Mouse (Mus musculus): Measurements from ENCODE around the gene Pigc. TPM values are rescaled to one million over a fixed set of nuclear protein-coding genes. Genes with fewer than 3 reads are reported as not detected.

The Pigc gene
- polyA plus RNA-seq, 2 experiments from 2014 or later: 25.1 to 40.2 TPM

GRCm38 (mm10) chr1:161976255-161977182 is 7.5 kb downstream of the Pigc start:
- peak; percentile 94 for ATAC-seq

- ATAC-seq: no peak
Measured at GRCm38 (mm10) chr1:161977331-161977730, 8.3 kb downstream of the Pigc start.

- ATAC-seq: no peak
Measured at GRCm38 (mm10) chr1:161978173-161978700, 9.3 kb downstream of the Pigc start.

- ATAC-seq: no peak
Measured at GRCm38 (mm10) chr1:161979536-161979935, 10.6 kb downstream of the Pigc start, which contains the start of gene 4930558K02Rik. Gene 4930558K02Rik (minus strand): TSS chr1:161979636.

DNA sequence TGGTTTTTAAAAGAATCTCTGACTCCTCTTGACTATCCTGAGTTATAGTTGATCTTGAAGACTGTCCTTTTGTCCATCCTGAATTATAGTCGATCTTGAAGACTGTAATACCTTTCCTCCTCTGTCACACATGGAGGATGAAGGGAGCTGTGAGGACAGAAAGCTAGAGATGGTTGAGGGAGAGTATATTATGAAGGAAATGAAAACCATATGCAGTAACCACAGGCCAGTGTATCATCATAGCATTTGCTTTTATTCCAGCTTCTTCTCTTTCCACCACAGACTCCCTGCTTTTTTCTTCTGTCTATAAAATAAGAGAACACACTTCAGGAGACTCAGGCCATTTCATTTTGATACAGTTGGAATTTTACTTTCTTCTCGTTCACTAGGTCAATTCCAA is 11.1 kb downstream of the Pigc start:
- ATAC-seq: no peak

GRCm38 (mm10) chr1:161980626-161981298 is 11.8 kb downstream of the Pigc start:
- ATAC-seq: no peak

GRCm38 (mm10) chr1:161983451-161983850 is 14.5 kb downstream of the Pigc start:
- ATAC-seq: no peak

DNA sequence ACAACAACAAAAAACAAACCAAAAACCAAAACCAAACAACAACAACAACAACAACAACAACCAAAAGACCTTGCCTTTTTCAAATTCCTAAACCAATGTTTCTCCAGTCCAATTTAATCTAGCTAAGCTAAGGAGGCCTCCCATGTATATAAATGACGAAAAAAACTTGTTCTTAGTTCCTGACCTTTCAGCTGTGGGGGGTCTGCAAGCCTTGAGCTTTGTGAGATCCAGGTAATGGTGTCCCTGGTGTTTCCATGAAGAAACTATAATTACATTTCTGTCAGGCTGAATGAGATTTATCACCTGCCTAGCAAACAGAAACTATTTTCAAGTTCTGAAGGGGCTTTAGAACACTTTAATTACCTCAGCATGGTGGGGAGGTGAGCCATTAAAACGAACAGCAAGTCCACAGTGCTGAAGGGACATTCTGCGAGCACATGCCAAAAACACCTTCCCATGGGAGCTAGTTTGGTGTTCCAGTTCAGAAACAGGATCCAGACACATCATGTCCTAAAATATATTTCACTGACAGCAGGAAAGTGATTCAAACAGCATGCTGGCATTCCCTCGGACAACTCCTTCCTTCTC is 15.1 kb downstream of the Pigc start:
- ATAC-seq: no peak

GRCm38 (mm10) chr1:161990684-161991578 is 21.9 kb downstream of the Pigc start:
- no peak for ATAC-seq

GRCm38 (mm10) chr1:161991846-161992245 is 22.9 kb downstream of the Pigc start:
- no peak for ATAC-seq

DNA sequence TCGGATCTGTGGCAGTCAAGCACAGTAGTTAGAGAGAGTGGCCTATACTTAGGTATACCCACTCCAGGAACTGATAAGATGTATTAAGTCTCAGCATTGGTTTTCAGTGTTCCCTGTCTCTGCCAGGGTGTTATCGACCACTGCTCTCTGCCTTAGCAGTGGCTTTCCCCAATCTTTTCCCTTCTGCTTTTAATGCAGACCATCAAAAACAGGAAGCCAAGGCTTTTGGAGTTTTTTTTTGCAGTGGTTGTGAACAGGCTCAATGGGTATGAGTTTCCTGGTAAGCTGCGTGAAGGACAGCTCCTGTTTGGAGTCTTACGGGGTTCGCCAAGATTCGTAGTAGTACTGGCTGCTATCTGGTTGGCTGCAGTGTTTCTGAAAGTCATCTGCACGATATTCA is 23.4 kb downstream of the Pigc start:
- no peak for ATAC-seq

GRCm38 (mm10) chr1:161998781-161999180 is 29.8 kb downstream of the Pigc start:
- ATAC-seq: no peak

DNA sequence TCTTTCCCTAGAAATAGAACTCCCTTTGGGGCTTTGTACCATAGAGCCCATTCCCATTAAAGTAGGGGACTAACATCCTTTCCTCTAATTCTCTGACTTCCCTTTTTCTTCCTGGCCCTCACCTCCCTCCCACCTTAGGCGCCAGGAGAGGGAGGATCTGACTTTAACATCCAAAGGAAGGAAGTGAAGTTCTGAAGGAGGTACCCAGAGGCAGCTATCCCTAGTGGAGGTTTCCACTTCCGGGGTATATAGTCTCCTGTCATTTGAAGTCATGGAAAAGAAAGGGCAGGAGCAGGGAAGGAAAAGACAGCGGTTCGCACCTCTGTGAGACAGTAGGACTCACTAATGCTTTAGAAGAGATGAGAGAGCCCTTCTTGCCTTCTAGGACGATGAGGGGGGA is 30.4 kb downstream of the Pigc start:
- ATAC-seq: no peak

DNA sequence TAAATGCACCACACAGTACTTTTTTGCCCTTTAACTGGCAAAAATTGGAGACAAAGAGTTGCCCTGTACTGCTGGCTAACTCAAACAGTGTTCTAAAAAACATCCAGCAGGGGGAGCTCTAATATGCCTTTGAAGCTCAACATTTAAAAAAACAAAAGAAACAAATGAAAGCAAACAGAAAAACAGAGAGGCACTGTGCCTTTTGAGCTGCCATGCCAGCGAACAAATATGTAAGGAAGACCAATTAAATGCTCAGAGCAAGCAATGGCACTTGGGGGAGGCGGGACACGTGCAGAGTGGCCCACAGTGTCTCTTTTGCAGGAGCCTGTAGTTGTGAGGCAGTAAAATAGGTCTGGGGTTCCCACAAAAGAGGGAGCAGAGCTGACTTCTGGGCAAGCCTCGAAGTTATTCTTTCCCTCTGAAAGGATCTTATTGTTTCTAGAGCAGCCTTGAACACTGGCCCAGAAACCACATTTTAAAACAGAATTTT is 30.9 kb downstream of the Pigc start:
- peak; percentile 57 for ATAC-seq

- ATAC-seq: no peak
Measured at GRCm38 (mm10) chr1:162001328-162001727, 32.3 kb downstream of the Pigc start.

DNA sequence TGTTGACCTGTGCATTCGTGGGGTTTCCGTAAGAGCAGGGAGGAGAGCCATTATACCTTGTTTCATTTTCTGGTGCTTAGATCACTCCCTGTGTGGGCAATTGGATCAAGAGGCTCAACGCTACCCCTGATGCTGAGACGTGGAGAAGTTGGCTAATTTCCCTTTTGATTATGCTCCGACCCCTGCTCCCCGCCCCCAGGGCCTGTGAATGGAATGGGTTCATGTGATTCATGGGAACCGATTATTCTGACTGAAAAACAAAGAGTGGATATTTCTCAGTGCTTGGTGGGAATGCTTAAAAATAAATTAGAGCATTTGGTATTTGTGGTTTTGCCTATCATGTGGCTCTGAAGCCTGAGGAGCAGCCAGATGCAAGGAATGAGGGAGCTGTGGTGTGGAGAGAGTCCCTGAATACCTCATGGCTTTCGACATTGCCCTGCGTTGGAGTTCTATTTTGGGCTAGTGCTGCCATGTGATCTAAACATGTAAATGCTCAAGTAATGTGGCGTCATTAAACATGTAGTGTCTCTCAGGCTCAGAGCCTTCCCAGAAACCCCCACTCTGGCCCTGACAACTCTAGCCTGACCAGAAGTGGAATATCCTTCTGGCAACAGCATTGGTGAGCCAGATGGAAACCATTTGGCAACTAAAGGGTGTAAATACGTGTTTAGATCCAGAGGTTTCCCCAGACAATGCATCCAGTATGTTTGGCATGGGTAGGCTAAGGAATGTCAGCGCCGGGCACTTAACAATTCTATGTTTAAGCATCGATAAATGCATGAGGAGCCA is 34.9 kb downstream of the Pigc start:
- no peak for ATAC-seq

GRCm38 (mm10) chr1:162004518-162004780 is 35.5 kb downstream of the Pigc start:
- ATAC-seq: no peak

DNA sequence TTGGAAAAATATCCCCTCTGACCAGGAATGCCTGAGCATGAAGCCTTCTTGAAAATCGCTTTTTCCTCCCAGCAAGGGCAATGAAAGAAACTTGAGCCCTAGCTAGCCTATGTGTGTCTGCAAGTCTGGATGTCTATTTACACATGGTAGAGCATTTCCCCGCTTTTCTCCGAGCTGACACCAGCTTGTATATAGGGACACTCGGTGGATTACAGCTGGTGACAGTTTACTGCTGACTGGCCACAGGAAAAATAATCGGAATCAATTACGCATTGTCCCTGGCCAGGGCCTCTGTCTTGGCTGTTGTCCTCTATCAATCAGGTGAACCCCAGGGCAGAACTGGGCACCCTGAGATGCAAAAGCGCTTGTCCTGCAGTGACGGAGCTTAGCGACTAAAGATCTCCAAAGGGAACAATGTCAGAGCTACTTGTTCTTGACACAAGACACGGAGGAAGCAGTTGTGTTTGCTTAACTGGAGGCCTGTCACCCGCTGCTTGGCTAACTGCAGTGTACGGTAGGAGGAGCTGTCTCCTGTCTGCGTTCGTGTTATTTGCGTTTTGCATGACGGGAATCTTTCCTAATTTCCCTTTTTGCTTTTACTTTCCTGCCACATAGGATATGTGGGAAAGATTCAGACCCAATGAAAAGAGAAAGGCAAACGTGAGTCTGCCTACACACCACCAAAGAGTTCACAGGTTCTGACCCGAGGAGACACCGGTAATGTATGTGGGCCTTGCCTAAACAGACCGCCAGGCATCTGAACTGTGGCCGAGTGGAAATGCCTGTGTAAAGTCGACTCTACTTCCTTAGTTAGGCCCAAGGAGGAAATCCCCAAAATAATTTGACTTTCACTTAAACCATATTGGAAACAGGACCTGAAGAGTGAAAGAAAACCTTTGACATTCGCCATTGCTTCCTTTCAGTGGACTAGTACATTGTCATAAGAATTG is 36.1 kb downstream of the Pigc start:
- no peak for ATAC-seq

DNA sequence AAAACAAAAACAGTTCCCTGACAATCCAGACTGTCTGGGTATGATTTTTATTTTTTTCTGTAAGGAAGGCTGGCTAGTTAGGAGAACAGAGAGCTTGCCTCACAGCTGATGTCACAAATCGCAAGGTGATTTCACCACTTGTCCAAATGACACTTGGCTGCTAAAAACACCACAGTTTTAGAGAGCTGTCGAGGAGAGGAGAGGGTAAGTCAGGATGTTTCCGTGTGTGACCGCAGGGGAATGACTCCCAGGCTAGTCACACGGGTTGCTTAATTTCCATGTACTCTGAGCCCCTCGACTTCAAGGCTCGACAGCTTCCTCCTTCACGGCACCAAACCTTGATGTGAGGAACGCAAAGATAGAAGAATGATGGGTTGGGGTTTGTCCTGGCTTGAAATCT is 37.1 kb downstream of the Pigc start:
- no peak for ATAC-seq

GRCm38 (mm10) chr1:162008208-162008607 is 39.2 kb downstream of the Pigc start:
- ATAC-seq: no peak
